Mouse (Mus musculus) urinary bladder, adult 18-20 months (tissue): Measurements from ENCODE around the gene Aldh1b1.
A peak's percentile ranks its signal among the peaks of the same experiment; 100 is the strongest.

Source experiments
- DNase-seq, 2 experiments: peaks; one replicate each; pipeline ENCODE4 v3.0.0; 2022; ENCODE audit warnings: low spot score in 2 of 2, mixed read lengths in 2 of 2

Aldh1b1 gene

GRCm38 (mm10) chr4:45798964-45799363 is at the start of gene Aldh1b1:
Aldh1b1 (plus strand) TSS chr4:45799022.
- DNase-seq: peak; percentile 50 to 67

- no peak for DNase-seq
Measured at GRCm38 (mm10) chr4:45749449-45749848, 49.4 kb upstream of the Aldh1b1 start.

GRCm38 (mm10) chr4:45750477-45750876 is 48.3 kb upstream of the Aldh1b1 start:
- no peak for DNase-seq

GRCm38 (mm10) chr4:45753211-45753809 is 45.5 kb upstream of the Aldh1b1 start:
- DNase-seq: no peak

GRCm38 (mm10) chr4:45754171-45754570 is 44.7 kb upstream of the Aldh1b1 start:
- no peak for DNase-seq

- DNase-seq: no peak
Measured at GRCm38 (mm10) chr4:45755097-45755496, 43.7 kb upstream of the Aldh1b1 start.

GRCm38 (mm10) chr4:45755881-45756280 is 42.9 kb upstream of the Aldh1b1 start:
- DNase-seq: peak in 1 of 2 experiments; percentile 63

- DNase-seq: no peak
Measured at GRCm38 (mm10) chr4:45757941-45758340, 40.9 kb upstream of the Aldh1b1 start.

- DNase-seq: no peak
Measured at GRCm38 (mm10) chr4:45759411-45759810, 39.4 kb upstream of the Aldh1b1 start.

- no peak for DNase-seq
Measured at GRCm38 (mm10) chr4:45762600-45762999, 36.2 kb upstream of the Aldh1b1 start.

GRCm38 (mm10) chr4:45763288-45764140 is 35.3 kb upstream of the Aldh1b1 start:
- no peak for DNase-seq

- no peak for DNase-seq
Measured at GRCm38 (mm10) chr4:45764141-45764494, 34.7 kb upstream of the Aldh1b1 start.

GRCm38 (mm10) chr4:45765121-45765564 is 33.7 kb upstream of the Aldh1b1 start:
- no peak for DNase-seq

GRCm38 (mm10) chr4:45765565-45766201 is 33.1 kb upstream of the Aldh1b1 start:
- no peak for DNase-seq

GRCm38 (mm10) chr4:45766774-45767173 is 32.0 kb upstream of the Aldh1b1 start:
- no peak for DNase-seq

GRCm38 (mm10) chr4:45767891-45768558 is 30.8 kb upstream of the Aldh1b1 start:
- DNase-seq: peak in 1 of 2 experiments; percentile 50

GRCm38 (mm10) chr4:45769141-45769540 is 29.7 kb upstream of the Aldh1b1 start:
- no peak for DNase-seq

GRCm38 (mm10) chr4:45769791-45770637 is 28.8 kb upstream of the Aldh1b1 start:
- no peak for DNase-seq

GRCm38 (mm10) chr4:45770638-45771033 is 28.2 kb upstream of the Aldh1b1 start:
- DNase-seq: no peak

GRCm38 (mm10) chr4:45771173-45771572 is 27.6 kb upstream of the Aldh1b1 start:
- DNase-seq: no peak

- peak in 1 of 2 experiments; percentile 19 for DNase-seq
Measured at GRCm38 (mm10) chr4:45771619-45772018, 27.2 kb upstream of the Aldh1b1 start.
